Mouse (Mus musculus) CH12.LX (cell line): Measurements from ENCODE around the gene Agfg2. TPM values are rescaled to one million over a fixed set of nuclear protein-coding genes. Genes with fewer than 3 reads are reported as not detected.

Experiments
- DNase-seq: peaks from one replicate; pipeline ENCODE4 v3.0.0-alpha.2; 2013; ENCODE audit errors: extremely low read depth
- H3K27ac ChIP-seq: 2 replicates; pipeline ENCODE4 v1.5.1; 2012; ENCODE audit warnings: low read depth, mild to moderate bottlenecking, control low read depth, moderate library complexity; ENCODE audit not compliant: insufficient read depth
- H3K27me3 ChIP-seq: replicated peaks from 2 replicates; pipeline ENCODE3; 2012; ENCODE audit warnings: inconsistent platforms
- H3K36me3 ChIP-seq, 2 experiments: replicated peaks in 1 of 2; 2 replicates each; pipeline versions ENCODE3 to v1.6.1; 2012; ENCODE audit warnings: inconsistent platforms in 1 of 2, low read length in 1 of 2, mild to moderate bottlenecking in 1 of 2, mixed read lengths in 1 of 2, moderate library complexity in 1 of 2; ENCODE audit not compliant: control insufficient read depth in 1 of 2, insufficient read depth in 1 of 2
- H3K4me1 ChIP-seq, 2 experiments: 2 replicates each; pipeline ENCODE4 v1.6.1; 2012; ENCODE audit warnings: inconsistent platforms in 1 of 2, moderate library complexity in 1 of 2; ENCODE audit not compliant: insufficient read depth in 2 of 2, control insufficient read depth in 1 of 2
- H3K4me2 ChIP-seq: 2 replicates; pipeline ENCODE4 v1.6.1; 2012; ENCODE audit warnings: low read depth, mild to moderate bottlenecking, control low read depth; ENCODE audit not compliant: poor library complexity, insufficient read depth, severe bottlenecking
- H3K4me3 ChIP-seq, 3 experiments: fragments of 150-350 bp in 1 of 3; sonication (generic) in 1 of 3; replicated peaks in 1 of 3; 2 replicates each; pipeline versions ENCODE3 to v1.5.1; 2011 to 2012; ENCODE audit warnings: low read depth in 2 of 3, low read length in 2 of 3, mild to moderate bottlenecking in 2 of 3, moderate library complexity in 2 of 3, control low read depth in 1 of 3, improper control_type of control experiment in 1 of 3, inconsistent platforms in 1 of 3, mixed read lengths in 1 of 3; ENCODE audit not compliant: poor library complexity in 1 of 3
- H3K79me2 ChIP-seq: replicated peaks from 2 replicates; pipeline ENCODE4 v1.6.1; 2012; ENCODE audit warnings: mild to moderate bottlenecking, moderate library complexity; ENCODE audit not compliant: control insufficient read depth, poor library complexity, insufficient read depth, severe bottlenecking; ENCODE audit errors: extremely low read depth
- H3K9ac ChIP-seq: 2 replicates; pipeline ENCODE4 v1.6.1; 2012; ENCODE audit warnings: low read depth, mild to moderate bottlenecking, control low read depth, moderate library complexity; ENCODE audit not compliant: insufficient read depth
- H3K9me3 ChIP-seq: replicated peaks from 2 replicates; pipeline ENCODE3; 2012; ENCODE audit warnings: low read length, inconsistent platforms, mixed read lengths
- BHLHE40 ChIP-seq: IDR thresholded peaks from 2 replicates; pipeline ENCODE4 v1.6.1; 2011; ENCODE audit warnings: mild to moderate bottlenecking, low read depth, low read length, improper control_type of control experiment
- CHD2 ChIP-seq: IDR thresholded peaks from 2 replicates; pipeline ENCODE4 v1.6.1; 2011; ENCODE audit warnings: low read length, improper control_type of control experiment
- CTCF ChIP-seq, 2 experiments: IDR thresholded peaks in 1 of 2; conservative IDR thresholded peaks in 1 of 2; 2 replicates each; pipeline ENCODE4 v1.5.1; 2011 to 2012; ENCODE audit warnings: low read depth in 2 of 2, low read length in 2 of 2, improper control_type of control experiment in 1 of 2, inconsistent platforms in 1 of 2, mild to moderate bottlenecking in 1 of 2, moderate library complexity in 1 of 2
- EP300 ChIP-seq: IDR thresholded peaks from 2 replicates; pipeline ENCODE4 v1.6.1; 2011; ENCODE audit warnings: low read length, improper control_type of control experiment
- GABPA ChIP-seq: IDR thresholded peaks from 2 replicates; pipeline ENCODE4 v1.6.1; 2012; ENCODE audit warnings: low read depth, low read length, improper control_type of control experiment, inconsistent platforms; ENCODE audit not compliant: insufficient replicate concordance
- HCFC1 ChIP-seq: IDR thresholded peaks from 2 replicates; pipeline ENCODE4 v1.6.1; 2012; ENCODE audit warnings: low read depth, mild to moderate bottlenecking, inconsistent platforms, low read length, improper control_type of control experiment
- JUN ChIP-seq: IDR thresholded peaks from 2 replicates; pipeline ENCODE4 v1.6.1; 2011; ENCODE audit warnings: low read depth, mild to moderate bottlenecking, low read length, improper control_type of control experiment, moderate library complexity; ENCODE audit not compliant: insufficient read depth
- JUND ChIP-seq: conservative IDR thresholded peaks from 2 replicates; pipeline ENCODE4 v1.6.1; 2011; ENCODE audit warnings: low read depth, low read length, improper control_type of control experiment
- MAFK ChIP-seq: IDR thresholded peaks from 2 replicates; pipeline ENCODE4 v1.6.1; 2011; ENCODE audit warnings: low read length, improper control_type of control experiment; ENCODE audit not compliant: insufficient replicate concordance
- MAZ ChIP-seq: IDR thresholded peaks from 2 replicates; pipeline ENCODE4 v1.6.1; 2012; ENCODE audit warnings: low read depth, mild to moderate bottlenecking, inconsistent platforms, low read length, improper control_type of control experiment, moderate library complexity
- MEF2A ChIP-seq: IDR thresholded peaks from 2 replicates; pipeline ENCODE4 v1.6.1; 2014; ENCODE audit warnings: low read depth, mild to moderate bottlenecking, inconsistent platforms, low read length, improper control_type of control experiment, borderline replicate concordance
- NELFE ChIP-seq: IDR thresholded peaks from 2 replicates; pipeline ENCODE4 v1.6.1; 2011; ENCODE audit warnings: low read depth, low read length, improper control_type of control experiment
- POLR2A ChIP-seq: IDR thresholded peaks from 2 replicates; pipeline ENCODE4 v1.6.1; 2011; ENCODE audit warnings: low read depth, mild to moderate bottlenecking, improper control_type of control experiment, low read length
- POLR2AphosphoS2 ChIP-seq: IDR thresholded peaks from 2 replicates; pipeline ENCODE4 v1.6.1; 2011; ENCODE audit warnings: low read depth, low read length, improper control_type of control experiment
- RAD21 ChIP-seq: IDR thresholded peaks from 2 replicates; pipeline ENCODE4 v1.6.1; 2011; ENCODE audit warnings: low read depth, mild to moderate bottlenecking, low read length, improper control_type of control experiment, moderate library complexity
- RCOR1 ChIP-seq: conservative IDR thresholded peaks from 2 replicates; pipeline ENCODE4 v1.6.1; 2012; ENCODE audit warnings: low read depth, mild to moderate bottlenecking, inconsistent platforms, low read length, improper control_type of control experiment
- SMC3 ChIP-seq: IDR thresholded peaks from 2 replicates; pipeline ENCODE4 v1.6.1; 2011; ENCODE audit warnings: low read depth, low read length, improper control_type of control experiment
- TCF12 ChIP-seq: IDR thresholded peaks from 2 replicates; pipeline ENCODE4 v1.6.1; 2014; ENCODE audit warnings: low read depth, mild to moderate bottlenecking, inconsistent platforms, low read length, improper control_type of control experiment
- UBTF ChIP-seq: IDR thresholded peaks from 2 replicates; pipeline ENCODE4 v1.6.1; 2012; ENCODE audit warnings: low read depth, mild to moderate bottlenecking, inconsistent platforms, low read length, improper control_type of control experiment, moderate library complexity
- USF1 ChIP-seq: IDR thresholded peaks from 2 replicates; pipeline ENCODE4 v1.6.1; 2014; ENCODE audit warnings: low read depth, mild to moderate bottlenecking, inconsistent platforms, low read length, improper control_type of control experiment
- USF2 ChIP-seq: conservative IDR thresholded peaks from 2 replicates; pipeline ENCODE4 v1.6.1; 2011; ENCODE audit warnings: low read depth, low read length, improper control_type of control experiment
- ZC3H11A ChIP-seq: IDR thresholded peaks from 2 replicates; pipeline ENCODE4 v1.6.1; 2012; ENCODE audit warnings: low read depth, mild to moderate bottlenecking, inconsistent platforms, low read length, improper control_type of control experiment
- dilution Hi-C: fragments of 300-500 bp; cut with MboI; formaldehyde crosslinking; loops from 2 replicates; pipeline ENCODE4 v1.14.3; 2020; ENCODE audit warnings: low sequenced_read_pairs; ENCODE audit not compliant: extremely low pct_unique_long_range_greater_than_20kb, extremely low pct_ligation_motif_present
- in situ Hi-C: fragments of 300-500 bp; cut with MboI; formaldehyde crosslinking; loops from 3 replicates; pipeline ENCODE4 v1.14.3; 2019; ENCODE audit warnings: low sequenced_read_pairs, low pct_ligation_motif_present, low pct_unique_long_range_greater_than_20kb, mixed read lengths
- polyA plus RNA-seq: library from polyadenylated mRNA; unstranded; fragments of >175 nt; gene quantifications from 2 replicates; pipeline ENCODE4 v1.2.1, GENCODE M21; 2012; ENCODE audit warnings: low read depth; ENCODE audit not compliant: insufficient read length
- total RNA-seq, 2 experiments: library from RNA; depleted of rRNA; stranded (reverse); fragments of 300-350 nt in 1 of 2; fragments of >200 nt in 1 of 2; gene quantifications; 2 replicates each; pipeline ENCODE4 v1.2.3; 2012 to 2014

The Agfg2 gene
- total and polyA plus RNA-seq, 3 experiments, result 8.7 to 16.7 (median 13.4) TPM

- no peak for DNase-seq
- Histone ChIP-seq H3K4me3 (no peak within 1 kb of the TSS), H3K9ac (no peak within 1 kb of the TSS), H3K4me2 (no peak within 1 kb of the TSS), H3K27ac (no peak within 1 kb of the TSS), H3K4me1 (peaks cover 3 to 25% of the 10 kb centered on the region in 2 experiments; a peak in 3 of 4 replicates), H3K79me2 (no peaks in the 10 kb centered on the region), H3K27me3 (no peaks in the 10 kb centered on the region), H3K9me3 (no peaks in the 10 kb centered on the region), H3K36me3 (peaks cover 66 to 79% of the 10 kb centered on the region in 2 experiments)
- in situ Hi-C loops (no loop called here), dilution Hi-C loops (no loop called here)
- no peak for TF ChIP-seq USF2
- TF ChIP-seq SMC3, result peak; percentile 39
- peak in 1 of 2 experiments; percentile 47; a peak in 2 of 4 replicates for TF ChIP-seq CTCF (conservative IDR thresholded peaks at IDR 0.05 in 1 of 2, IDR thresholded peaks at IDR 0.05 in 1 of 2; ENCODE audit: low read depth in 2 of 2, low read length in 2 of 2)
- TF ChIP-seq MAFK, result no peak
- no peak for TF ChIP-seq USF1
Measured at GRCm38 (mm10) chr5:137641054-137641453, 43.5 kb downstream of the Agfg2 start, which contains the start of gene Sap25. TSS of gene Sap25 (plus strand) at chr5:137641334.

DNA sequence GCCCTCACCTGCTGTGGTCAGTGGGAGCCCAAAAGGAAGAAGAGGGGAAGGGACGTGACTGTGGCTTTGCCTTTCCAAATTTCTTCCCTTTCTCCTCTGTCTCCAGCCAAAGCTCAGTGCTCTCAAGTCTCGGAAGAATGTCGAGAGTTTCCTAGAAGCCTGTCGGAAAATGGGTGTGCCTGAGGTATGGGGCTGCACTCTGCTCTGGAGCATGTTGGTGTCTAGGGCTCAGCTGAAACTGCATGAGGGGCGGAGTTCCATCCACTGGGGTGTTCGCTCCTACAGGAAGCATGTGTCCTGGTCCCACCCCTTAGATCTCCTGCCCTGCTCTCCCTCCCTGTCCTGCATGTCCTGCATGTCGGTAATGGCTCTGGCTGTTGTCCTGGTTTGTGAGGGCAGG is 45.1 kb downstream of the Agfg2 start:
- Histone ChIP-seq H3K4me3 (no peak overlapping the region), H3K27me3 (no peaks in the 10 kb centered on the region), H3K9ac (no peak overlapping the region), H3K27ac (no peak overlapping the region), H3K79me2 (no peaks in the 10 kb centered on the region), H3K9me3 (no peaks in the 10 kb centered on the region), H3K4me1 (peaks cover 3 to 22% of the 10 kb centered on the region in 2 experiments; a peak in 3 of 4 replicates)
- no peak for DNase-seq
- in situ Hi-C loops, result no loop called here
- dilution Hi-C loops, result no loop called here
- TF ChIP-seq MAZ (no peak), BHLHE40 (no peak), GABPA (no peak), POLR2AphosphoS2 (no peak), CTCF (conservative IDR thresholded peaks at IDR 0.05 in 1 of 2, IDR thresholded peaks at IDR 0.05 in 1 of 2; ENCODE audit: low read depth in 2 of 2, low read length in 2 of 2) (no peak), EP300 (no peak), ZC3H11A (no peak), SMC3 (no peak), POLR2A (no peak), TCF12 (no peak), HCFC1 (no peak), MEF2A (no peak), JUND (no peak), CHD2 (no peak), JUN (no peak), USF2 (no peak), RAD21 (no peak), NELFE (no peak), UBTF (no peak), RCOR1 (no peak)
- TF ChIP-seq, all 38 proteins: peak for 0
- no peak overlapping the region for H3K4me2 ChIP-seq
- peaks cover 76 to 86% of the 10 kb centered on the region in 2 experiments for H3K36me3 ChIP-seq
